Mouse (Mus musculus): Measurements from ENCODE around the gene Arhgap30.

DNA sequence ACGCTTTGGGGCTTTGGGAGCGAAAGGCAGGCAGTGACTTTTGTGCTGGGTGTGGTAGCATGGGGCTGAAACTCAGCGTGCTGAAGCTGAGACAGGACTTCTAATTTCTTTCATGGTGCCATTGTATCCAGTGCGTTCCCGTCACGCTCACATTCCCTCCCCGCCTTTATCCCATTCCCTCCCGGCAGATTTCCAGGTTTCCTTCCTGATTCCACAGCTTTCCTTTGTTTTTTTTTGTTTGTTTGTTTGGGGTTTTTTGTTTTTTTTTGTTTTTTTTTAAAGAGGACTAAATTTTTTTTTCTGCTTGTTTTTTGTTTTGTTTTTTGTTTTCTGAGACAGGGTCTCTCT, 53.6 kb downstream of the Arhgap30 start:
- no peak for TF ChIP-seq EP300 (IDR thresholded peaks at IDR 0.05; ENCODE audit: low read depth)
- TF ChIP-seq CTCF (IDR thresholded peaks at IDR 0.05; ENCODE audit: low read depth), result no peak

All from heart, postnatal 0 days (tissue).